Mouse (Mus musculus) heart, adult 2 months (tissue): ENCODE data around the gene Tns3.

ENCODE experiments used
- CTCF ChIP-seq: fragments of 200-600 bp; IDR thresholded peaks from 2 replicates; pipeline ENCODE4 v1.8.1; 2022; ENCODE audit warnings: antibody characterized with exemption, mild to moderate bottlenecking, moderate library complexity
- EP300 ChIP-seq: fragments of 200-500 bp; IDR thresholded peaks from 2 replicates; pipeline ENCODE4 v1.6.1; 2011; ENCODE audit warnings: low read depth, low read length, control low read depth; ENCODE audit not compliant: insufficient read depth
- POLR2A ChIP-seq: fragments of 200-500 bp; IDR thresholded peaks from 2 replicates; pipeline ENCODE4 v1.6.1; 2011; ENCODE audit warnings: mild to moderate bottlenecking, low read depth, low read length, control low read depth; ENCODE audit not compliant: insufficient read depth

- TF ChIP-seq CTCF (no peak), POLR2A (no peak), EP300 (no peak)
Observed at GRCm38 (mm10) chr11:8462827-8463405, 201.4 kb downstream of the Tns3 start.
